Mouse (Mus musculus) heart, adult 18-20 months (tissue): ENCODE measurements at regions not wholly inside any gene's neighbourhood (a gene's known extent, or its start where the extent isn't known, plus 50 kb on each side); places are given as distances from the start of the nearest gene placed in this dataset.
"Not testable (repeated sequence)": the region's sequence is repeated elsewhere in the genome, so short reads cannot be mapped to it uniquely, and the experiment has no call there.

ENCODE experiments used
- DNase-seq, 2 experiments: peaks; one replicate each; pipeline ENCODE4 v3.0.0; 2021 to 2022; ENCODE audit warnings: mixed read lengths in 1 of 2

DNA sequence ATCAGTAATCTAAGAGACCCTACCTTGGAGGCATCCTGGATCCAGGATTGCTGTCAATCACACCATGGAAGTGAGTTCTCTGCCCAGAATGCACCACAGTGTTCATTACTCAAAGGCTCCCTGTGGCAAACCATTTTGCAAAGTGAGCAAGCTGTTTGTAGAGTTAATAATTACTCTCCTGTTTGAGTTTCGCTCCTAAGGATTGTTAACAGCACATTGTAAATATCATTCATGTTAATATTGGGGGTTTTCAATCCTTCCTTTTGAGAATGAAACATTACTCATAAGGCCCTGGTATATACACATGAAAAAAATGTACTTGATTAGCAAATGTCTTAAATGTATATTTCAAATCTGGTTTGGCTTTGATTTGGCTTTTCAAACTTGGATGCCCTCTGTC is 58.1 kb upstream of the Clstn2 start:
- DNase-seq: no peak

GRCm38 (mm10) chr9:98095064-98095790 is 62.2 kb upstream of the Clstn2 start:
- DNase-seq: no peak

GRCm38 (mm10) chr9:98123390-98123789 is 90.4 kb upstream of the Clstn2 start:
- no peak for DNase-seq

- DNase-seq: no peak
Measured at GRCm38 (mm10) chr9:98129596-98129995, 96.6 kb upstream of the Clstn2 start.

DNA sequence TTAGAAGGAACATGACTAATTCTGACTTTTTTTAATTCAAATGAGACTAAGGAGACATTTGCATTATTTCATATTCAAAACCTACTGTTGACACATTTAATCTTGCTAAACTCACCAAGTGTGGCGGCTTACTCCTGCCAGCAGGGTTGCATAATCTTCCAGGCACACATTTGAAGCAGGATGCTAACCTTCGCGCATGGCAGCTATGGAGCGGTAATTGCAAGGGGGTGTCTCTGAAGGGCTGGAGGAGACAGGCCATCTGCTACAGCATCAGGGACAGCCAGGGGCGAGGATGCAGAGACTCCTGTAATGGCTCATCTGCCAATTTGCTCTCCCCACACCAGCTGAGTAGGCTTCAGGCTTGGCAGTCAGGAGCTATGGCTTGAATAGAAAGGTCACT is 97.9 kb upstream of the Clstn2 start:
- DNase-seq: no peak

GRCm38 (mm10) chr9:98140546-98140945 is 107.6 kb upstream of the Clstn2 start:
- no peak for DNase-seq

GRCm38 (mm10) chr9:98142121-98142520 is 109.1 kb upstream of the Clstn2 start:
- no peak for DNase-seq

DNA sequence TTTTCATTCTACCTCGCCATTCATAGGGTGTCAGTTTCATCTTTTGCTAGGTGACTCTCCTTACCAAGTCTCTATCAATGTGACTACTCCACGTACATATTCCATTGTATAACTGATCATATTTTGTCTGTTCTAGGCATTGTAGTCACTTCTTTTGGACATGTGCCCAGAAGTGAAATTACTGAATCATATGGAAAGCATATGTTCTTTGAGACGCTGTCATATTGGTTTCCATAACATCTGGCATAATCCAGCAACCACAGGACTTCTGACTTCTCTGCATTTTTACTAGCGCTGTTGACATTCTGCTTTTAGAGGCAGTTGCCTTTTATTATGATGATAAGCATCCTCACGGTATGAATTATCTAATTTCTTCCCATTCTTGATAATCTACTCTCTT is 113.9 kb upstream of the Clstn2 start:
- no peak for DNase-seq

GRCm38 (mm10) chr9:98158421-98158820 is 125.4 kb upstream of the Clstn2 start:
- DNase-seq: peak; percentile 5 to 17

DNA sequence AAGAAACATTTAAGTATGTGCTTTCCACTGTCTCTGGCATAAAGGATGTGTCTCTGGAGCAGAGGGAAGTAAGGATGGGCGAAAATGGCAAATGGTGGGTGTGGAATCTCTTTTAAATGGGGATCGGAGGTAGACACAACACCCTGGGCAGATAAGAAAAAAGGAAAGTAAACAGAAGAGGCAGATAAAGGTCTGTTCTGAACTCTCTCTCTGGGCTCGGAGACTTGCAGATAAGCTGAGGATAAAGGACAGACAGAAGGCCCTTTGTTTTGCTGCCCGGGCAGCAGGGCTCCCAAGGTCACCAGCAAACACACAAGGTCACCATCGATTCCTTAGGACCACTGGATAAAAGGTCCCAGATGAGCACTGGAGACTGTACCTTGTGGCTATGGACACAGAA is 122.7 kb upstream of the Nmnat3 start:
- no peak for DNase-seq

GRCm38 (mm10) chr9:98174056-98174455 is 113.2 kb upstream of the Nmnat3 start:
- no peak for DNase-seq

GRCm38 (mm10) chr9:98176701-98177380 is 110.4 kb upstream of the Nmnat3 start:
- no peak for DNase-seq

GRCm38 (mm10) chr9:98180766-98181165 is 106.5 kb upstream of the Nmnat3 start:
- no peak for DNase-seq

DNA sequence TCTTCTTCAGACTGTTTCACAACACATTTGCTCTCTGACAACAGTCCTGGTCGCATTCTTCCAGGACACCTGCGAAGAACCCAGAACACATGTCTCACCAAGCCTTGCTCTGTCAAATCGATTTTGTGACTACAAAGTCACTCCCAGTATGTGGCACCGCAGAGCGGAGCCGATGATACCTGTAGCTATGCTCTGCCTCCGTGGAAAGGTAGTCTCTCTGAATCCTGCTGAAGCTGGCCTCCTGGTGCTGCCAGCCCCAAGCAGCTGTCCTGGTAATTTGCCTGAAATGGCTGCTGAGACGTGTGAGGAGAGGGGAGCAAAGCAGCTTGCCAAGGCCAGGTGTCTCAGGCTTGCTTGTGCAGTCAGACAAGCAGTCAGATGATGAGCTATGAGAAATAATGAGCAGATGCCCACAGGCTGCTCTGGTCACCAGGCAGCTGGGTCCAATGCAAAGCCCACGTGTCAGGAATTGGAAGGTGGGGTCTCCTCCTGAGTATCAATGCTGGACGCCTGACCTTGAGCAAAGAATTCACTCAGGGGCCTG is 100.4 kb upstream of the Nmnat3 start:
- DNase-seq: no peak

GRCm38 (mm10) chr9:98194356-98194755 is 92.9 kb upstream of the Nmnat3 start:
- no peak for DNase-seq

DNA sequence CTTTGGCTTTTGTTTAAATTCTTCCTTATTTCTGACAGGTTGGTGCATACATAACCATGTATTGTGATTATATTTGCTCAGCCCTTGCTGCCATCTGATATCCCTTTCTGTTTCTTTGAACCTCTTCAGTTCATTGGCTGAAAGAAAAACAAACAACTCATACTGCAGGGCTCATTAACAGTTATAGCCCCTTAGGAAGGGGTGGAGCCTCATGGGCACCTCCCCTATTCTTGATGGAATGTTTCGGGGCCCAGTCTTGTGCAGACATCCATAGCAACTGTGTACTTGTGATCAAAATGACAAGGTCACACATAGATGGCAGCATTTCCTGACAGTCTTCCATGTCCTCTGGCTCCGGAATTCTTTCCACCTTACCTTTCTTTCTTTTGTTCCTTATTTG is 68.4 kb upstream of the Nmnat3 start:
- DNase-seq: no peak

DNA sequence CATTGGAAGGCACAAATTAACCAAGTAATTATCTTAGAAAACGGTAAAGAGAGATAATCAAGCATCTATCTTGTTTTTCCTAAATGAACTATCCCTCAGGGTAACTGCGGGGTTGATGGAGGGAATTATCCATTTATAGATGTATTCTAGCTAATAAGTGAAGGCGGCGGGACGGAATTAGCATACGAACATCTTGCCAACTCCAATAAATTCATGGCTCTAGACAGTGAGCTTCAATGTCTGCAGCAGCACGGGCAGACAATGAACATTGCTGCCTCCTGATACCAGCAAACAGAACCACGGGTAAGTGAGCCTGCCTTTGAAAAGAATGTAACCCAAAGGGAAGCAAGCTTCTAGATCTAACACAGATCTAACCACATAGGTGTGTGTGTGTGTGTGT is 66.9 kb upstream of the Nmnat3 start:
- no peak for DNase-seq

DNA sequence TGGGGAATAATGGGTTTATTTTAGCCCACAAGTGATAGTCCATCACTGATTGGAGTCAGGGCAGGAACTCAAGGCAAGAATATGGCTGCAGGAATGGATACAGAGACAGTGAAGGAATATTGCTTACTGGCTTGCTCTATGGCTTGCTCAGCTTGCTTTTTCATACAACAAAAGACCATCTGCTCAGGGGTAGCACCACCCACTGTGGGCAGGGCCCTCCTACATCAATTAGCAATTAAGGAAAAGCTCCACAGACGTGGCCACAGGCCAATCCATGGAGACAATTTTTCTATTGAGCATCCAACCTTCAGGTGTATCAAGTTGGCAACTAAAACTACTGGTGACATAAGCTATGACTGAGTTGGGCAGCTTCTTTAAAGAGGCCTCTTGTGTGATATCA is 65.5 kb upstream of the Nmnat3 start:
- no peak for DNase-seq

GRCm38 (mm10) chr9:98228226-98228625 is 59.0 kb upstream of the Nmnat3 start:
- no peak for DNase-seq

- DNase-seq: no peak
Measured at GRCm38 (mm10) chr9:98228907-98229306, 58.3 kb upstream of the Nmnat3 start.

DNA sequence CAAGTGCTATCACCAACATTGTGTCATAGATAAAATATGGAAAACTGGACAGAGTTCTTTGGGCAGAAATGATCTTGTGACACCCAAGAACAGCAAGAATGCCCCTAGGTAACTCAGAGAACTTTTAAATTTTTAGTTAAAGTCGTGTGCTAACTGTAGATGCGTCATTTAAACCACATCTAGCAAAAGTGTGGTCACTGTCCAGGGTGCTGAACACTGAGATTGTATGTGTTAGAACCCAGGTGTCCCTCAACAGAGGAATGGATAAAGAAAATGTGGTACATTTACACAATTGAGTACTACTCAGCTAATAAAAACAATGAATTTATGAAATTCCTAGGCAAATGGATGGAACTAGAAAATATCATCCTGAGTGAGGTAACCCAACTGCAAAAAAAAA is 52.5 kb upstream of the Nmnat3 start:
- not testable (repeated sequence) for DNase-seq
